Mouse (Mus musculus): ENCODE data around the gene Ppa1.
"Not testable (repeated sequence)": the region's sequence is repeated elsewhere in the genome, so short reads cannot be mapped to it uniquely, and the experiment has no call there.

GRCm38 (mm10) chr10:61605381-61605780 lies 43.0 kb upstream of the Ppa1 start:
- TF ChIP-seq CTCF (IDR thresholded peaks at IDR 0.05; ENCODE audit: borderline replicate concordance, extremely low read depth, insufficient read depth, insufficient read length); POLR2A (IDR thresholded peaks at IDR 0.05; ENCODE audit: borderline replicate concordance, extremely low read depth, insufficient read depth, insufficient read length, poor library complexity, severe bottlenecking): not testable (repeated sequence)

All from brain, embryonic 14.5 days (tissue).